In the genomic region with DNA sequence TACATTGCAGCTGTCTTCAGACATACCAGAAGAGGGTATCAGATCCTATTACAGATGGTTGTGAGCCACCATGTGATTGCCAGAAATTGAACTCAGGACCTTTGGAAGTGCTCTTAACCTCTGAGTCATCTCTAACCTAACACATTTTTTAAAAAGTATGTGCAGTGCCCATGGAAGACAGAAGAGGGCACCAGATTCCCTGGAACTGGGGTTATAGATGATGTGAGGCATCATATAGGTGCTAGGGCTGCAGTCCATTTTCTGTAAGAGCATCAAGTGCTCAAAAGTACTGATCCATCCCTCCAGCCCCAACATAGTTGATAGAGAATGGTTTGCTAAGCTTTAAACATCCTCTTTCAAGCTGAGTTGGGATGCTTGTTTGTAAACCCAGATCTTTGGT, we compare ENCODE assay signal across 9 mouse cellular contexts. TPM values are rescaled to one million over a fixed set of nuclear protein-coding genes. Genes with fewer than 3 reads are reported as not detected.
DNase-seq lines count a peak whose midpoint lies in the region; ATAC-seq and TF ChIP-seq lines count a peak whose summit lies in the region.
"Had no signal": no experiment of that assay in that cellular context is flagged by ENCODE, and none has a peak within 500 bp of the region (broad histone marks: within the 10 kb centered on the region; RNA-seq: fewer than 3 reads in every experiment).

No protein-coding gene starts in this region.

- peak; percentile 81 for TF ChIP-seq CTCF in intestine, postnatal 0 days (IDR thresholded peaks at IDR 0.05; ENCODE audit: low read depth)

- peak; percentile 46 for DNase-seq in ES-E14 (ENCODE audit: low read depth, low spot score)
- DNase-seq in c-Kit-positive CD71-positive TER-119-positive erythroid progenitor cells, embryonic 14.5 days (ENCODE audit: low spot score) = peak; percentile 72
- DNase-seq in kidney, postnatal 36 days = peak; percentile 17 to 49
- peak; percentile 68 for DNase-seq in retina, postnatal 1 day
- DNase-seq in left cerebral cortex, adult 11 months (ENCODE audit: low spot score) = no peak
- DNase-seq in urinary bladder, adult 18-20 months (ENCODE audit: low spot score in 2 of 2) = no peak

- in situ Hi-C loops in ES-E14 (cut with MboI; ENCODE audit: low sequenced_read_pairs in 2 of 2, unreplicated experiment in 2 of 2) = loop anchor here in 1 of 2 experiments (10.0 kb wide), 1 partner anchor 70 kb away; no protein-coding TSS in a partner anchor

- H3K4me2 ChIP-seq in intestine, postnatal 0 days (replicated peaks; ENCODE audit: low read depth) = no peak overlapping the region
- H3K4me2 ChIP-seq in intestine, embryonic 15.5 days (replicated peaks) = no peak overlapping the region
- H3K4me2 ChIP-seq: neural tube, embryonic 12.5 days had no signal

- ATAC-seq in intestine, postnatal 0 days = no peak
- ATAC-seq in intestine, embryonic 15.5 days = no peak

- no peaks in the 10 kb centered on the region for H3K4me1 ChIP-seq in intestine, postnatal 0 days (replicated peaks; ENCODE audit: control insufficient read depth, insufficient read depth, low read length)
- H3K4me1 ChIP-seq in intestine, embryonic 15.5 days (replicated peaks) = no peaks in the 10 kb centered on the region
- no peaks in the 10 kb centered on the region for H3K4me1 ChIP-seq in ES-E14 (ENCODE audit: control insufficient read depth in 2 of 2, insufficient read depth in 2 of 2, low read length in 2 of 2, poor library complexity in 1 of 2)

- H3K36me3 ChIP-seq in intestine, postnatal 0 days (ENCODE audit: control insufficient read depth, insufficient read depth) = peaks cover under 1% of the 10 kb centered on the region; the same call in 1 of the 2 replicates
- no peaks in the 10 kb centered on the region for H3K36me3 ChIP-seq in intestine, embryonic 15.5 days
- no peaks in the 10 kb centered on the region for H3K36me3 ChIP-seq in ES-E14 (ENCODE audit: control insufficient read depth, insufficient read depth, low read length, poor library complexity, severe bottlenecking)
- H3K36me3 ChIP-seq: neural tube, embryonic 12.5 days had no signal

- H3K27ac ChIP-seq in intestine, postnatal 0 days (ENCODE audit: low read depth, low read length) = no peak overlapping the region
- H3K27ac ChIP-seq in intestine, embryonic 15.5 days = no peak overlapping the region
- H3K27ac ChIP-seq in ES-E14 (ENCODE audit: insufficient read depth, low read depth, low read length, poor library complexity, severe bottlenecking) = no peak overlapping the region
- H3K27ac ChIP-seq: neural tube, embryonic 12.5 days had no signal

- H3K27me3 ChIP-seq in intestine, postnatal 0 days (replicated peaks; ENCODE audit: control insufficient read depth, insufficient read depth, low read length) = no peaks in the 10 kb centered on the region
- no peaks in the 10 kb centered on the region for H3K27me3 ChIP-seq in intestine, embryonic 15.5 days (replicated peaks)
- H3K27me3 ChIP-seq: neural tube, embryonic 12.5 days had no signal

- H3K4me3 ChIP-seq in intestine, postnatal 0 days (ENCODE audit: low read depth, low read length) = no peak overlapping the region
- H3K4me3 ChIP-seq in intestine, embryonic 15.5 days (replicated peaks) = no peak overlapping the region
- no peak overlapping the region for H3K4me3 ChIP-seq in ES-E14 (ENCODE audit: insufficient read depth in 1 of 2, low read depth in 1 of 2, low read length in 2 of 2, poor library complexity in 1 of 2, severe bottlenecking in 1 of 2)
- H3K4me3 ChIP-seq: neural tube, embryonic 12.5 days had no signal

- H3K9ac ChIP-seq in intestine, postnatal 0 days (ENCODE audit: low read depth, low read length) = no peak overlapping the region
- H3K9ac ChIP-seq in intestine, embryonic 15.5 days = no peak overlapping the region
- no peak overlapping the region for H3K9ac ChIP-seq in ES-E14 (ENCODE audit: insufficient read depth, low read depth, low read length, poor library complexity, severe bottlenecking)
- H3K9ac ChIP-seq: neural tube, embryonic 12.5 days had no signal

- H3K9me3 ChIP-seq in intestine, postnatal 0 days (ENCODE audit: control insufficient read depth) = no peaks in the 10 kb centered on the region
- no peaks in the 10 kb centered on the region for H3K9me3 ChIP-seq in intestine, embryonic 15.5 days
- H3K9me3 ChIP-seq in ES-E14 (ENCODE audit: control insufficient read depth, insufficient read depth, low read depth, low read length) = no peaks in the 10 kb centered on the region
- H3K9me3 ChIP-seq: neural tube, embryonic 12.5 days had no signal

TF ChIP-seq in ES-E14, 5 proteins besides CTCF, POLR2A, EP300 and RAD21:
- TF ChIP-seq HCFC1 (IDR thresholded peaks at IDR 0.05; ENCODE audit: borderline replicate concordance, insufficient read depth, low read length) (no peak), ZC3H11A (IDR thresholded peaks at IDR 0.05; ENCODE audit: borderline replicate concordance, low read depth, low read length) (peak; percentile 57; the same call in 1 of the 2 replicates)

RNA-seq across cellular contexts. Expression of gene Mtrf1, which starts 3.0 kb away (rescaled TPM):
- polyA plus RNA-seq in intestine, postnatal 0 days (2015; fragmentation: Nextera tagmentation; extraction: Ambion mirVana) = 4.9 and 5.1 TPM in 2 replicates
- 9.1 and 10.6 TPM in 2 replicates for polyA plus RNA-seq in intestine, embryonic 15.5 days (2015; fragmentation: Nextera tagmentation; extraction: Ambion mirVana)
- 6.5 and 8.2 TPM in 2 replicates for total RNA-seq in ES-E14 (2012; rRNA removed)

RNA-seq across cellular contexts. Expression of gene Naa16, which starts 4.0 kb away (rescaled TPM):
- 16.7 and 16.8 TPM in 2 replicates for polyA plus RNA-seq in intestine, postnatal 0 days (2015; fragmentation: Nextera tagmentation; extraction: Ambion mirVana)
- polyA plus RNA-seq in intestine, embryonic 15.5 days (2015; fragmentation: Nextera tagmentation; extraction: Ambion mirVana) = 38.7 and 38.9 TPM in 2 replicates
- total RNA-seq in ES-E14 (2012; rRNA removed) = 13.5 and 21.9 TPM in 2 replicates

RNA-seq across cellular contexts. Expression of gene Kbtbd7, which starts 31.7 kb away (rescaled TPM):
- 5.9 and 6.4 TPM in 2 replicates for polyA plus RNA-seq in intestine, postnatal 0 days (2015; fragmentation: Nextera tagmentation; extraction: Ambion mirVana)
- polyA plus RNA-seq in intestine, embryonic 15.5 days (2015; fragmentation: Nextera tagmentation; extraction: Ambion mirVana) = 7.9 and 8.7 TPM in 2 replicates
- 5.6 and 6.3 TPM in 2 replicates for total RNA-seq in ES-E14 (2012; rRNA removed)

RNA-seq across cellular contexts. Expression of gene Kbtbd6, which starts 57.1 kb away (rescaled TPM):
- polyA plus RNA-seq in intestine, postnatal 0 days (2015; fragmentation: Nextera tagmentation; extraction: Ambion mirVana) = 0.92 and 0.98 TPM in 2 replicates
- 2.6 and 2.9 TPM in 2 replicates for polyA plus RNA-seq in intestine, embryonic 15.5 days (2015; fragmentation: Nextera tagmentation; extraction: Ambion mirVana)
- 2.1 and 3.9 TPM in 2 replicates for total RNA-seq in ES-E14 (2012; rRNA removed)

Comparison
In these comparisons a context has a peak if more than half of its experiments do, and no peak if none do; other contexts are left out.
1. DNase-seq: peak in ES-E14 (single experiment), c-Kit-positive CD71-positive TER-119-positive erythroid progenitor cells, embryonic 14.5 days (single experiment), kidney, postnatal 36 days (2 of 2) and retina, postnatal 1 day (single experiment); none in left cerebral cortex, adult 11 months (single experiment) and urinary bladder, adult 18-20 months (0 of 2).